Mouse (Mus musculus) stomach, postnatal 0 days (tissue): ENCODE results near the gene Cd22.

Experiments used
- CTCF ChIP-seq: IDR thresholded peaks from 2 replicates; pipeline ENCODE4 v1.5.1; 2016; ENCODE audit warnings: antibody characterized with exemption, low read depth, mild to moderate bottlenecking, moderate library complexity
- EP300 ChIP-seq: optimal IDR thresholded peaks from 2 replicates; pipeline ENCODE3; 2016; ENCODE audit warnings: antibody characterized with exemption

- TF ChIP-seq CTCF (no peak), EP300 (no peak)
These were observed at the start of gene Cd22 for GRCm38 (mm10) chr7:30880176-30880575.
